ENCODE assay signal across 10 mouse cellular contexts in the genomic region with DNA sequence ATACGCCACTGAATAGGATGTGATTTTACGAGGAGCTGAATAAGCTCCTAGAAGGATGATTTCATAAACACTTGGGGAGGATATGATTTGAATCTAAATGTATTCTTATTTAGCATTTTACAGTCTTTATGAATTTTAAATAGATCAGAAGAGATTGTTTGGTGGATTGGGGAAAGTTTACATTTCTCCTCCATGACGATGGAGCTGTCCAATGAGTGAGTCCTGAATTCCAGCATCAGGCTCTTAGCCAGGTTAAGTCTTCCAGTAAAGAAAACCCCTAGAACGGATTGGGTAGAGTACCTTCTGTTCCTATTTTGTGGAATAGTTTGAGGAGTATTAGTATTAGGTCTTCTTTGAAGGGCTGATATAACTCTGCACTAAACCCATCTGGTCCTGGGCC.
"Had no signal": no experiment of that assay in that cellular context is flagged by ENCODE, and none has a peak within 500 bp of the region (broad histone marks: within the 10 kb centered on the region; RNA-seq: fewer than 3 reads in every experiment).

No protein-coding gene starts in this region.

- H3K4me2 ChIP-seq: intestine, embryonic 15.5 days; limb, embryonic 15.5 days; liver, embryonic 12.5 days; lung, embryonic 15.5 days; midbrain, embryonic 13.5 days had no signal

- H3K4me3 ChIP-seq: intestine, embryonic 15.5 days; limb, embryonic 15.5 days; liver, embryonic 12.5 days; lung, embryonic 15.5 days; midbrain, embryonic 13.5 days; myocyte had no signal

- DNase-seq: kidney, adult 8-10 months; kidney, postnatal 14 days; thymus, postnatal 4 days had no signal

- ATAC-seq: intestine, embryonic 15.5 days; liver, embryonic 12.5 days; midbrain, embryonic 13.5 days had no signal

- H3K36me3 ChIP-seq: intestine, embryonic 15.5 days; limb, embryonic 15.5 days; liver, embryonic 12.5 days; lung, embryonic 15.5 days; midbrain, embryonic 13.5 days had no signal

- H3K9ac ChIP-seq: intestine, embryonic 15.5 days; limb, embryonic 15.5 days; liver, embryonic 12.5 days; lung, embryonic 15.5 days; midbrain, embryonic 13.5 days had no signal

- H3K4me1 ChIP-seq: intestine, embryonic 15.5 days; limb, embryonic 15.5 days; liver, embryonic 12.5 days; lung, embryonic 15.5 days; midbrain, embryonic 13.5 days had no signal

- H3K27ac ChIP-seq: intestine, embryonic 15.5 days; limb, embryonic 15.5 days; liver, embryonic 12.5 days; lung, embryonic 15.5 days; midbrain, embryonic 13.5 days; stomach, postnatal 0 days had no signal

- H3K9me3 ChIP-seq: intestine, embryonic 15.5 days; limb, embryonic 15.5 days; lung, embryonic 15.5 days; midbrain, embryonic 13.5 days had no signal

- H3K27me3 ChIP-seq: intestine, embryonic 15.5 days; limb, embryonic 15.5 days; liver, embryonic 12.5 days; lung, embryonic 15.5 days; midbrain, embryonic 13.5 days had no signal
